Mouse (Mus musculus): Measurements from ENCODE around the gene Mycs.

The Mycs gene

DNA sequence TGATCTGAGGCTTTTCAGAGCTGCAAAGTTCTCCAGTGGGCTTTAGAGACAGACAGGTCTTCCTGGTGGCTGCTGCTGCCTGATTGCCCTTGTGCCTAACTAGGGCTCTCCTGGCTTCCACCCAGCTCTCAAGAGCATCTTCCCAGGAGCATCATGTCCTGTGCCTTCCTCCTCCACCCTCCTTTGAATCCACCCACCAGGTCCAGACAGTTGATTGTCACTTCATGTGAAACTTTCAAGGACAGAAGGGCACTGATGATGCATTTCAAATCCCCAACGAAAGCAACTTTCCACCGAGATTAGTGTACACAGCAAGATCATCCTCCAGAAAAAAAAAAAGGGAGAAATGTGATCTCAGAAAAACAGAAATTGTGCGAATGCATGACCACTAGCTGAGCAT lies at the start of gene Mycs:
Mycs (minus strand) TSS at position 101 of the 400 bp plus-strand sequence.
- no peak for DNase-seq (ENCODE audit: extremely low read depth, low read depth, low spot score)

DNA sequence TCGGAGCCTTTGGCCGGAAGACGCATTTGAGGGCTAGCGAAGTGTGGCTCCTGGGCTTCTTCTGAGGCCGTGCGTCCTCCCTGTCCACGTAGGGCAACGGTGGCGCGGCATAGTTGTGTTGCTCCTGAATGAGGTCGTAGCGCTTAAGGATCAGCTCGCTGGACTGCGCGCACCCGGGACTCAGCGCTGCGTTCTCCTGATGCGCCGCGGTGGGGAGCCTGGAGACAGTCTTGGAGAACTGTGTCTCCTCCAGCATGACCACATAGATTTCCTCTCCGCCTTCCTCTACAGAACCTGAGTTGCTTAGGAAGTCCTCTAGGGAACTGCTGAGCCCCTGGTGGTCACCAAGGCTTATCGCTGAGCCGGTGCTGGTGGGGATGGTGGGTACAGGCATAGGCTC lies 1.0 kb downstream of the Mycs start:
- DNase-seq (ENCODE audit: extremely low read depth, low read depth, low spot score): no peak

Data from fat pad, adult 2 months (tissue).